Mouse (Mus musculus) neural tube, embryonic 14.5 days (tissue): ENCODE data around the gene Ocel1. TPM values are rescaled to one million over a fixed set of nuclear protein-coding genes. Genes with fewer than 3 reads are reported as not detected.

Experiments used
- polyA plus RNA-seq: library from polyadenylated mRNA; unstranded; fragments of >200 nt; fragmentation: Nextera tagmentation; extraction: Ambion mirVana; gene quantifications from 2 replicates; pipeline ENCODE4 v1.2.1, GENCODE M21; 2014

Gene Ocel1
- polyA plus RNA-seq, 1 experiment from 2014 or later = 4.8 TPM

Other genes starting within 250 kb of the Ocel1 start
- gene Myo9b, start 98.6 kb upstream of the Ocel1 start, polyA plus RNA-seq = 16.0 and 16.4 TPM in 2 replicates
- gene Haus8, start 98.4 kb upstream of the Ocel1 start, polyA plus RNA-seq = 55.8 and 59.3 TPM in 2 replicates
- gene Use1, start 4.5 kb upstream of the Ocel1 start, polyA plus RNA-seq = 115 and 130 TPM in 2 replicates
- gene Nr2f6, start 10.7 kb downstream of the Ocel1 start, polyA plus RNA-seq = 22.3 and 32.8 TPM in 2 replicates
- gene Ushbp1, start 24.5 kb downstream of the Ocel1 start, polyA plus RNA-seq = 3.2 and 5.0 TPM in 2 replicates
- gene Babam1, start 25.6 kb downstream of the Ocel1 start, polyA plus RNA-seq = 90.9 and 96.5 TPM in 2 replicates
- gene Ankle1, start 34.7 kb downstream of the Ocel1 start, polyA plus RNA-seq = 1.9 and 2.7 TPM in 2 replicates
- 101 and 104 TPM in 2 replicates for gene Abhd8, start 92.4 kb downstream of the Ocel1 start, polyA plus RNA-seq
- 186 and 189 TPM in 2 replicates for gene Mrpl34, start 93.7 kb downstream of the Ocel1 start, polyA plus RNA-seq
- 236 and 251 TPM in 2 replicates for gene Dda1, start 97.9 kb downstream of the Ocel1 start, polyA plus RNA-seq
- 6.9 and 8.4 TPM in 2 replicates for gene Ano8, start 114.7 kb downstream of the Ocel1 start, polyA plus RNA-seq
- gene Gtpbp3, start 116.8 kb downstream of the Ocel1 start, polyA plus RNA-seq = 5.5 and 5.9 TPM in 2 replicates
- 5.4 and 9.8 TPM in 2 replicates for gene Plvap, start 140.5 kb downstream of the Ocel1 start, polyA plus RNA-seq
- gene Ccdc194, start 154.4 kb downstream of the Ocel1 start, polyA plus RNA-seq = 0.14 TPM in 1 of 2 replicates, not detected in the other
- gene Bst2, start 166.2 kb downstream of the Ocel1 start, polyA plus RNA-seq = 0.27 and 6.0 TPM in 2 replicates
- 69.0 and 70.6 TPM in 2 replicates for gene Mvb12a, start 171.6 kb downstream of the Ocel1 start, polyA plus RNA-seq
- gene Tmem221, start 187.6 kb downstream of the Ocel1 start, polyA plus RNA-seq = not detected in 2 replicates
- not detected in 2 replicates for gene Nxnl1, start 195.3 kb downstream of the Ocel1 start, polyA plus RNA-seq
- 61.0 and 70.0 TPM in 2 replicates for gene Slc27a1, start 197.6 kb downstream of the Ocel1 start, polyA plus RNA-seq
- gene Pgls, start 220.9 kb downstream of the Ocel1 start, polyA plus RNA-seq = 239 and 259 TPM in 2 replicates
- gene Fam129c, start 226.3 kb downstream of the Ocel1 start, polyA plus RNA-seq = 7.5 and 9.3 TPM in 2 replicates
- gene Colgalt1, start 239.7 kb downstream of the Ocel1 start, polyA plus RNA-seq = 71.9 and 78.5 TPM in 2 replicates